Mouse (Mus musculus): ENCODE measurements around the gene Aspn. TPM values are rescaled to one million over a fixed set of nuclear protein-coding genes. Genes with fewer than 3 reads are reported as not detected.
A peak's percentile ranks its signal among the peaks of the same experiment; 100 is the strongest.
"Not testable (repeated sequence)": the region's sequence is repeated elsewhere in the genome, so short reads cannot be mapped to it uniquely, and the experiment has no call there.

Gene Aspn
- total RNA-seq, 2 experiments from 2014 or later = 194 to 215 TPM

DNA sequence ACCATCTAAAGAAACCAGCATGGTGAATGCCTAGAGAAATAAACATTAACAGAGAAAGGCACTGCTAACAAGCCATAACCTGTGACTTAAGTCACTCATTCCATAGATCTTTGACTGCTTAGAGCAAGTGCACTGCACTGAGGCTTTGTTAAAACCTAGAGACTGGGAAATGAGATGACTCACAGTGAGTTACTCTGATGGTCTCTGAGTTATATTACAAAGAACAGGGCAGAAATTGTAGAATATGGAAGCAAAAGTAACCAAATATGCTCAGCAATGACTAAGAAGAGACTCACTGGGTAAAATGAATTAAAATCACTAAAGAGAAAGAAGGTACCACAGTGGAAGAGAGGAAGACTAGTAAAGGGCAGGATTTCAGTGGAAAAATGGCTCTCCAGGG, 39.6 kb downstream of the Aspn start:
- no peak for DNase-seq (ENCODE audit: low spot score in 2 of 2)

- peak in 1 of 2 experiments; percentile 61 for DNase-seq (ENCODE audit: low spot score in 2 of 2)
Observed at GRCm38 (mm10) chr13:49584307-49585005, 40.2 kb downstream of the Aspn start.

DNA sequence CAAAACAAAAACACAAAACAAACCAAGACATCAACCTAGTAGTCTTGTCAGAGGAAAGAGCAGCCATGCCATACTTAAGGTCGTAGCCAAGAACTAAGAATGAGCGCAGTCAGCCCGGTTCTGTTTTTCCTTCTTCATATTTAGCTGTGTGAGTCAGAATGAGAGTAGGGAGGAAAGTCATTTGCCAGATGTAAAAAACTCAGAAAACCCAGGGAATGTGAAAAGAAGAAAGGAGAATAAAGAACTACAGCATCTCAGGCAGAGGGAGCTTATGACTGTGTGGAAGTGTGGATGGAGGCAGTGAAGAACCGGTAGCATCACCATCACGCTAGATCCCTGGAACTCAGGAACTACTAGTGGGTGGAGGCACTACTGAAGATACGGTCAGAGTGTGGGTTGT, 41.8 kb downstream of the Aspn start:
- DNase-seq (ENCODE audit: low spot score in 2 of 2) = no peak

DNA sequence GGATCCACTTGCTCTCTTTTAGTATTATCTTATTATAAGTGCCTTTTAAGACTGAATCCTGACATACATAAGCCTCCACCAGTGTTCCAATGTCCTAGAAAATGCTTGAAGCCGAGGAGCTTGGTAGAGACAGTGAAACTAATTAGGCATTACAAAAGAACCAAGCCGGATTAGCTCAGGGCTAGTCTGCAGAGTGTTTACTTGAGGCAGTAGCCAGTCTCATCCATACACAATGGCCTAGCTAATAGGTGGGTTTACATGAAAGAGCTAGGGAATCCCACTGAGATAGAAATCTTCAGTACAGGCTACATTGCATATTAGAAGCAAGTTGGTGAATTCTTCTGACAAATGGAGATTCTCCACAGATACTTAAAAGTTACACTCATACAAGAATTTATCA, 58.3 kb downstream of the Aspn start:
- not testable (repeated sequence) for DNase-seq (ENCODE audit: low spot score in 2 of 2)

DNA sequence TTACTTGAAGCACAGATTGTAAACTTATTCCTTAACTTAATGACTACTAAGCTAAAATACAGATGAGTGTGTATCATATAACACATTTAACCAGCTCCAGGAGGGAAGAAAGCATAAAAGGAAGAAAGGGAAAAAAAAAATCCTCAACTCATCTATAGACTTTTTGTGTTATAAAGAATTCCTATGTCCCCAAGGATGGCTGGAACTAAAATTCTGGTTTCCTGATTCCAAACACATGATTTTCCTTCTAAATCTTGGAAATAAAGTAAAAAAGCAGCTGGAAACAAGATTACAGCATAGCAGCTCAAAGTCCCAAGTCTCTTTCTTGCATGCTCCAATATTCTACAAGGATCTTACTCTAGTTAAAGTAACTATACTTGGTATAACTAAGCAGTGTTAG, 59.4 kb downstream of the Aspn start:
- DNase-seq (ENCODE audit: low spot score in 2 of 2) = no peak

GRCm38 (mm10) chr13:49607714-49608113, 63.5 kb downstream of the Aspn start, which contains the start of gene Ogn:
Ogn (plus strand) TSS chr13:49608046.
- DNase-seq (ENCODE audit: low spot score in 2 of 2) = peak in 1 of 2 experiments; percentile 43

DNA sequence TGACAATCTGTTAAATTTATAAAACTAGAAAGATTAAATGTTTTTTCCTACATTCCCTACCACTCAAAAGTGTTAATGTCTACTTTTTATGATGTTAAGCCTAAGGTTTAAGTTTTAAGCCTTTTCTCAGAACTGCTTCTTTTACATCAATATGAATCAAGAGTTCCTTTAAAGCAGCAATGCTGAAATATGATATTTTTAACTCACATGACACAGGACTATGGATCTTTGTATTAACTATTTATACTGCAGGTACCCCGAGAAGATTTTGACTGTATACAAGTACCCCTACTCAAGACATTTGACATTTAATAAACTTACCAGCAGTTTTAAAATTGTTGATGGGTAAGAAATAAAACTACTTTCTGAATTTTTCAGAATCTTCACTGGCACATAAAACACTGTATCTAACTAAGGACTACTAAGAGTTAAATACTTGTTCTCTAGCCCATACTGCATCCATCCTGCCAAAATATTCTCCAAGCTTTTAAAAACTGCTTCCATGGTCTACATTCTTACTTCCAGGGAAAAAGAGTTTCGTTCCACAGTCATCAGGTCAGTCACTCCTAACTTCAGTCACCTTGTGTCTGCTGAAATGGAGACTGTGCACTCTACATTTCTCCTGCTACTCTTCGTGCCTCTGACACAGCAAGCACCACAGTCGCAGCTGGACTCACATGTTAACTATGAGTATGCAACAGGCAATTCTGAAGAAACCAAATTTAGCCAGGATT, 64.5 kb downstream of the Aspn start:
- DNase-seq (ENCODE audit: low spot score in 2 of 2) = no peak

DNA sequence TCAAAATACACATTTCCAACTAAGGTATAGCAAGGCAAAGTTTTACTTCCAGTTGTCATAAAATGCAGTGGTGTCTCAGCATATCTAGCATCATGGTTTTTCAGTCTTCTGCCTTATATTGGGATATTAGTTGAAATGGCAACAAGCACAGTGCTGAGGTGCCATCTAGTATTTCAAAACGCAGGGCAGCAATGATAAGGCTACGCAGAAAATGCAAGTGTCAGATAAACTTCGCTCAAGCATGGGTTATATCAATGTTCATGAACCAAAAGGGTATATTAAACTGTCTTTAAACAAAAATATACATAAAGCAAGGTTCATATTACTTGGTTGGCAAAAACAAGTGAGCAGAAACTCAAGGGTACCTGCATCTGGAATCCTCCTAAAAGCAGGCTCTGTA, 72.8 kb downstream of the Aspn start:
- DNase-seq (ENCODE audit: low spot score in 2 of 2) = no peak

Other genes starting within 250 kb of the Aspn start
- gene Fgd3, start 224.1 kb upstream of the Aspn start, total RNA-seq (2021) = 1 to 10 TPM in 1 of 2 experiments, under 1 TPM in 1; 0.98 to 1.5 TPM
- 10 to 100 TPM; 32.9 to 35.7 TPM for gene Bicd2, start 202.9 kb upstream of the Aspn start, total RNA-seq (2021)
- gene Ippk, start 123.2 kb upstream of the Aspn start, total RNA-seq (2021) = 1 to 10 TPM; 7.0 to 8.9 TPM
- 1 to 10 TPM; 1.6 to 1.8 TPM for gene Tes3-ps, start 51.1 kb upstream of the Aspn start, total RNA-seq (2021)
- gene Ecm2, start 39.6 kb upstream of the Aspn start, total RNA-seq (2021) = 10 to 100 TPM; 11.7 to 14.8 TPM
- 1 to 10 TPM in 1 of 2 experiments, under 1 TPM in 1; 0.93 to 1.5 TPM for gene Omd, start 38.0 kb downstream of the Aspn start, total RNA-seq (2021)
- 100 to 1,000 TPM; 194 to 208 TPM for gene Ogn, start 63.6 kb downstream of the Aspn start, total RNA-seq (2021)
- gene Cenpp, start 108.3 kb downstream of the Aspn start, total RNA-seq (2021) = 1 to 10 TPM; 5.6 to 5.7 TPM
- gene Nol8, start 108.6 kb downstream of the Aspn start, total RNA-seq (2021) = 10 to 100 TPM; 10.2 TPM
- gene Iars, start 137.7 kb downstream of the Aspn start, total RNA-seq (2021) = 10 to 100 TPM; 71.2 to 71.3 TPM

Measured in gastrocnemius, postnatal 4 days (tissue).